In the genomic region with DNA sequence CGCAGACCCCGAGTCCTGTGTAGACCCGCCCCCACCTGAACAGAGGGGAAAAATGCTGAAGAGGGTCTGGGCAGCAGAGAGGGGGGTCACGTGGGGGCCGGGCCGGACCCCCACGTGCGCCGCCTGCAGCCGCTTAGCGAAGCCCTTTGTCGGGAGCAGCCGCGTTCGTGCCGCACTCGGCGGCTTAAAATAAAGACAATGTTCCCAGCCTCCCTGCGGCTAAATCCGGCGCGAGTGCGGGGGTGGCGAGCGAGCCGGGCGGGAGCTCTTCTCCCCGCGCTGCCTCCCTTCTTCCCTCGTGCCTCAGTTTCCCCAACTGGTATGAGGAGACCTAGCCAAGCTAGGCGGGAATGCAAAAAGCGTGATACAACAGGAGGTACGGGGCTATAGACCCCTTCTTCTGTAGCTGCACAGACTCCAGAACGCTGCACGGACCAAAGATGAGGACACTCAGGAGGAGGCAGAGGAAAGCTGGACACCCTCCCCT, we compare ENCODE assay signal across 10 mouse cellular contexts. TPM values are rescaled to one million over a fixed set of nuclear protein-coding genes. Genes with fewer than 3 reads are reported as not detected.
DNase-seq lines count a peak whose midpoint lies in the region; ATAC-seq and TF ChIP-seq lines count a peak whose summit lies in the region.
"Had no signal": no experiment of that assay in that cellular context is flagged by ENCODE, and none has a peak within 500 bp of the region (broad histone marks: within the 10 kb centered on the region; RNA-seq: fewer than 3 reads in every experiment).

No protein-coding gene starts in this region.

- no peaks in the 10 kb centered on the region for H3K27me3 ChIP-seq in forebrain, postnatal 0 days (ENCODE audit: insufficient read depth, low read length)
- no peaks in the 10 kb centered on the region for H3K27me3 ChIP-seq in stomach, postnatal 0 days (ENCODE audit: control insufficient read depth, insufficient read depth, low read length)

- TF ChIP-seq EP300 in stomach, postnatal 0 days (optimal IDR thresholded peaks at IDR 0.05) = no peak

- no peaks in the 10 kb centered on the region for H3K36me3 ChIP-seq in forebrain, postnatal 0 days (ENCODE audit: insufficient read depth)
- H3K36me3 ChIP-seq in stomach, postnatal 0 days (ENCODE audit: control insufficient read depth, insufficient read depth, low read length) = no peaks in the 10 kb centered on the region

- peak overlapping the region; percentile 91 for H3K4me2 ChIP-seq in forebrain, postnatal 0 days (ENCODE audit: low read depth)
- peak overlapping the region; percentile 92 for H3K4me2 ChIP-seq in stomach, postnatal 0 days (replicated peaks; ENCODE audit: low read depth)

- H3K9me3 ChIP-seq in forebrain, postnatal 0 days (ENCODE audit: low read length) = no peaks in the 10 kb centered on the region
- H3K9me3 ChIP-seq in stomach, postnatal 0 days (ENCODE audit: control insufficient read depth, low read length) = no peaks in the 10 kb centered on the region

- peak; percentile 19; the same call in 1 of the 2 replicates for TF ChIP-seq CTCF in forebrain, postnatal 0 days (IDR thresholded peaks at IDR 0.05; ENCODE audit: low read depth)
- TF ChIP-seq CTCF in layer of hippocampus, adult 2 months (conservative IDR thresholded peaks at IDR 0.05) = 0 out of 2 replicates have a peak, but pooled peaks have one; percentile 9
- no peak for TF ChIP-seq CTCF in stomach, postnatal 0 days (IDR thresholded peaks at IDR 0.05; ENCODE audit: low read depth)

- no peak for ATAC-seq in cerebellum, adult (ENCODE audit: insufficient number of reproducible peaks, low FRiP score, low TSS enrichment)
- peak; percentile 45 for ATAC-seq in forebrain, postnatal 0 days
- ATAC-seq in stomach, postnatal 0 days (ENCODE audit: low FRiP score, low TSS enrichment) = no peak; the same call in 1 of the 2 replicates

- H3K9ac ChIP-seq in forebrain, postnatal 0 days = peak overlapping the region; percentile 63
- H3K9ac ChIP-seq in stomach, postnatal 0 days (ENCODE audit: low read length) = peak overlapping the region; percentile 61

- under 1% methylated on average over 35 of the region's 35 CpGs for WGBS in forebrain, postnatal 0 days
- WGBS in stomach, postnatal 0 days = 2% methylated on average over 35 of the region's 35 CpGs

- H3K4me1 ChIP-seq in forebrain, postnatal 0 days (ENCODE audit: insufficient read depth) = peaks cover 26% of the 10 kb centered on the region
- H3K4me1 ChIP-seq in stomach, postnatal 0 days (replicated peaks; ENCODE audit: control insufficient read depth, insufficient read depth) = peaks cover 4% of the 10 kb centered on the region; the same call in 1 of the 2 replicates

- H3K4me3 ChIP-seq in forebrain, postnatal 0 days (ENCODE audit: low read depth, low read length) = peak overlapping the region; percentile 39
- peak overlapping the region; percentile 48 for H3K4me3 ChIP-seq in layer of hippocampus, adult 2 months
- peak overlapping the region; percentile 40 for H3K4me3 ChIP-seq in stomach, postnatal 0 days (ENCODE audit: low read depth, low read length)

- H3K27ac ChIP-seq in forebrain, postnatal 0 days (ENCODE audit: low read depth, low read length) = peak overlapping the region; percentile 85
- peak overlapping the region; percentile 89 for H3K27ac ChIP-seq in layer of hippocampus, adult 2 months
- no peak overlapping the region for H3K27ac ChIP-seq in stomach, postnatal 0 days (replicated peaks)

- DNase-seq in cerebellum, postnatal 10 days = peak; percentile 35 to 37
- DNase-seq in R1 (ENCODE audit: low read depth, low spot score) = peak; percentile 23
- peak; percentile 71 for DNase-seq in forebrain, postnatal 0 days
- DNase-seq in layer of hippocampus, adult 2 months (ENCODE audit: low spot score in 2 of 2) = peak; percentile 76 to 77
- DNase-seq in mesoderm, embryonic 11.5 days (ENCODE audit: low read depth, low spot score) = peak; percentile 68
- peak; percentile 25 for DNase-seq in stomach, postnatal 0 days (ENCODE audit: low spot score)
- no peak for DNase-seq in ovary, postnatal 14 days (ENCODE audit: low spot score)

RNA-seq across cellular contexts. Expression of a gene that starts 1.7 kb away (rescaled TPM):
- total RNA-seq in forebrain, postnatal 0 days (2014; rRNA removed) = 17.0 and 17.5 TPM in 2 replicates
- 12.4 and 14.9 TPM in 2 replicates for polyA plus RNA-seq in forebrain, postnatal 0 days (2015; fragmentation: Nextera tagmentation; extraction: Ambion mirVana)
- 100 to 1,000 TPM; 179 to 190 TPM for total RNA-seq in layer of hippocampus, adult 2 months (2021)
- 1.4 and 1.8 TPM in 2 replicates for polyA plus RNA-seq in stomach, postnatal 0 days (2015; fragmentation: Nextera tagmentation; extraction: Ambion mirVana)
- polyA plus RNA-seq: C2C12 had no signal

RNA-seq across cellular contexts. Expression of a gene that starts 44.0 kb away (rescaled TPM):
- total RNA-seq in forebrain, postnatal 0 days (2014; rRNA removed) = 11.5 and 19.0 TPM in 2 replicates
- polyA plus RNA-seq in forebrain, postnatal 0 days (2015; fragmentation: Nextera tagmentation; extraction: Ambion mirVana) = 13.2 and 15.5 TPM in 2 replicates
- 1 to 10 TPM; 2.2 to 2.8 TPM for total RNA-seq in layer of hippocampus, adult 2 months (2021)
- not detected in 2 replicates for polyA plus RNA-seq in stomach, postnatal 0 days (2015; fragmentation: Nextera tagmentation; extraction: Ambion mirVana)
- polyA plus RNA-seq: C2C12; gonadal fat pad, adult 2 months had no signal
